Mouse (Mus musculus): ENCODE measurements around the gene Bmx.

- TF ChIP-seq GATA1 (IDR thresholded peaks at IDR 0.05; ENCODE audit: low read length) (no peak), TAL1 (IDR thresholded peaks at IDR 0.05; ENCODE audit: low read length) (no peak)
These were observed 4.3 kb upstream of the Bmx start for GRCm38 (mm10) chrX:164262286-164262685.
